Mouse (Mus musculus) hindbrain, embryonic 15.5 days (tissue): ENCODE measurements around the gene Nup214. TPM values are rescaled to one million over a fixed set of nuclear protein-coding genes. Genes with fewer than 3 reads are reported as not detected.
A peak's percentile ranks its signal among the peaks of the same experiment; 100 is the strongest.

ENCODE experiments used
- ATAC-seq: fragments of 200-750 bp; cut with Nextera tagmentation; 2 replicates; pipeline ENCODE4 v1.8.0; 2017; ENCODE audit warnings: low read depth, moderate number of reproducible peaks, moderate TSS enrichment; ENCODE audit not compliant: low FRiP score
- H3K27ac ChIP-seq: fragments of 300-500 bp; sonication (generic); replicated peaks from 2 replicates; pipeline ENCODE4 v1.5.1; 2015; ENCODE audit warnings: mild to moderate bottlenecking, inconsistent platforms
- H3K27me3 ChIP-seq: fragments of 300-500 bp; sonication (generic); 2 replicates; pipeline ENCODE4 v1.6.1; 2015; ENCODE audit warnings: control low read depth, inconsistent platforms
- H3K36me3 ChIP-seq: fragments of 300-500 bp; sonication (generic); 2 replicates; pipeline ENCODE4 v1.6.1; 2015; ENCODE audit warnings: control low read depth, inconsistent platforms
- H3K4me1 ChIP-seq: fragments of 300-500 bp; sonication (generic); replicated peaks from 2 replicates; pipeline ENCODE4 v1.6.1; 2015; ENCODE audit warnings: control low read depth, inconsistent platforms
- H3K4me2 ChIP-seq: fragments of 300-500 bp; sonication (generic); 2 replicates; pipeline ENCODE4 v1.6.1; 2015; ENCODE audit warnings: moderate library complexity, mild to moderate bottlenecking, inconsistent platforms
- H3K4me3 ChIP-seq: fragments of 300-500 bp; sonication (generic); 2 replicates; pipeline ENCODE4 v1.5.1; 2015; ENCODE audit warnings: mild to moderate bottlenecking, inconsistent platforms
- H3K9ac ChIP-seq: fragments of 300-500 bp; sonication (generic); 2 replicates; pipeline ENCODE4 v1.6.1; 2015; ENCODE audit warnings: inconsistent platforms
- H3K9me3 ChIP-seq: fragments of 300-500 bp; sonication (generic); 2 replicates; pipeline ENCODE4 v1.6.1; 2016; ENCODE audit warnings: control low read depth, inconsistent platforms
- WGBS: fragments of 180-500 bp; shearing (Covaris S2); methylation state at CpG from one replicate; pipeline ENCODE4 v1.1.7; 2015; 5-methylcytosine and 5-hydroxymethylcytosine counted together
- microRNA-seq: library from miRNA; unstranded; fragments of <30 nt; microRNA quantifications from one replicate; pipeline ENCODE4, GENCODE M21; 2016
- polyA plus RNA-seq: library from polyadenylated mRNA; unstranded; fragments of >200 nt; fragmentation: Nextera tagmentation; extraction: Ambion mirVana; gene quantifications from 2 replicates; pipeline ENCODE4 v1.2.1, GENCODE M21; 2015

The Nup214 gene
- polyA plus RNA-seq, 1 experiment from 2014 or later, result 61.6 TPM

- H3K9me3 ChIP-seq, result no peaks in the 10 kb centered on the region
- H3K9ac ChIP-seq, result no peak overlapping the region
- WGBS, result 87% methylated on average over 7 of the region's 7 CpGs
- no peak overlapping the region for H3K4me3 ChIP-seq
- H3K27ac ChIP-seq, result no peak overlapping the region
- peaks cover 26% of the 10 kb centered on the region for H3K4me1 ChIP-seq
- no peak for ATAC-seq
- H3K4me2 ChIP-seq, result no peak overlapping the region
- 0 out of 2 replicates have a peak, but pooled peaks cover 3% of the 10 kb centered on the region for H3K36me3 ChIP-seq
- H3K27me3 ChIP-seq, result 0 out of 2 replicates have a peak, but pooled peaks cover 13% of the 10 kb centered on the region
Measured at GRCm38 (mm10) chr2:32094001-32094707, 119.9 kb downstream of the Nup214 start.

DNA sequence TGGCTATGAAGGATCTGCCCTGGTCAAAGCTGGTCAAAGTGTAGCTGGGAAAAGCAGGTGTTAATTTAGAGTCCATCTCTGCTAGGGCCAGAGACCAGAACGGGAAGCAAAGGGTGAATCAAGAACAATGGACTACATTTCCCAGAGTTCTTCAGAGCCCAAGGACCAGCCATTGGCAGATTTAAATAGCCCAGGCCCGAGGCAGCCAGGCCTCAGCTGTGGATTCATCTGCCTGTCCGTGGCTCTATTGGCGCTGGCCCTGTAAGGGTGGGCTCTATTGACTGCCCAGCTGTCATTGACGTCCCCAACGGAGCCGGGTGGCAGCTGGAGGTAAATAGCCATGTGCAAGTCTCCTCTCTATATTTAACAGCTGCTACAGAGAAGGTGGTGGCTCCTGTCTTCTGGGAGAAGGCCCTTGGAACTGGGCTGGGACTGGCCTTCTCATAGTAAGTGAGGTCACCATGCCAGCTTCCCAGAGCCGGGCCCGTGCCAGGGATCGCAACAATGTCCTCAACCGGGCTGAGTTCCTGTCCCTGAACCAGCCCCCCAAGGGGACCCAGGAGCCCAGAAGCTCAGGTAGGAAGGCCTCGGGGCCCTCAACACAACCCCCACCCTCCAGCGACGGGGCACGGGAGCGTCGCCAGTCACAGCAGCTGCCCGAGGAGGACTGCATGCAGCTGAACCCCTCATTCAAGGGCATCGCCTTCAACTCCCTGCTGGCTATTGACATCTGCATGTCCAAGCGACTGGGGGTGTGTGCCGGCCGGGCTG, 121.3 kb downstream of the Nup214 start, which contains the start of gene Plpp7:
Gene Plpp7, plus strand, starts transcription at position 178 of the 771 bp plus-strand sequence.
- H3K9me3 ChIP-seq, result no peaks in the 10 kb centered on the region
- peaks cover 13% of the 10 kb centered on the region for H3K36me3 ChIP-seq
- H3K27me3 ChIP-seq, result 0 out of 2 replicates have a peak, but pooled peaks cover 4% of the 10 kb centered on the region
- H3K27ac ChIP-seq, result peak within 1 kb of the TSS; percentile 82
- peak within 1 kb of the TSS; percentile 73 for H3K9ac ChIP-seq
- peaks cover 26% of the 10 kb centered on the region for H3K4me1 ChIP-seq
- peak within 1 kb of the TSS; percentile 62 for H3K4me3 ChIP-seq
- 24% methylated on average over 22 of the region's 22 CpGs for WGBS
- H3K4me2 ChIP-seq, result peak within 1 kb of the TSS; percentile 86
- peak; percentile 95 for ATAC-seq

DNA sequence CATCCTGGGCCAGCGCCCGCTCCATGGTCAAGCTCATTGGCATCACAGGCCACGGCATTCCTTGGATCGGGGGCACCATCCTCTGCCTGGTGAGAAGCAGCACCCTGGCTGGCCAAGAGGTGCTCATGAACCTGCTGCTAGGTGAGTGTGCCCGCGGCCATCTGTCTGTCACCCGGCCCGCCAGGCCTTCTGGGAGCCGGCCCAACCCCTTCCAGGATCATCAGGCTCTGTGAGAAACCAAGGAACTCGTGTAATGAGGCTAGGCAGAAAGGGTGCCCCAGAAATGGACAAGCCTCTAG, 121.8 kb downstream of the Nup214 start:
- peak overlapping the region; percentile 62 for H3K4me3 ChIP-seq
- ATAC-seq, result peak; percentile 40
- no peaks in the 10 kb centered on the region for H3K9me3 ChIP-seq
- H3K36me3 ChIP-seq, result peaks cover 17% of the 10 kb centered on the region
- H3K4me1 ChIP-seq, result peaks cover 26% of the 10 kb centered on the region
- peak overlapping the region; percentile 73 for H3K9ac ChIP-seq
- H3K27me3 ChIP-seq, result 0 out of 2 replicates have a peak, but pooled peaks cover 4% of the 10 kb centered on the region
- H3K4me2 ChIP-seq, result peak overlapping the region; percentile 86
- 78% methylated on average over 10 of the region's 10 CpGs for WGBS
- peak overlapping the region; percentile 82 for H3K27ac ChIP-seq

GRCm38 (mm10) chr2:32102944-32103343, 128.7 kb downstream of the Nup214 start:
- no peak overlapping the region for H3K4me2 ChIP-seq
- no peak overlapping the region for H3K4me3 ChIP-seq
- no peak for ATAC-seq
- H3K27ac ChIP-seq, result no peak overlapping the region
- no peaks in the 10 kb centered on the region for H3K27me3 ChIP-seq
- 62% methylated on average over 5 of the region's 5 CpGs for WGBS
- peaks cover 18% of the 10 kb centered on the region for H3K36me3 ChIP-seq
- no peak overlapping the region for H3K9ac ChIP-seq
- peaks cover 10% of the 10 kb centered on the region for H3K4me1 ChIP-seq
- no peaks in the 10 kb centered on the region for H3K9me3 ChIP-seq

DNA sequence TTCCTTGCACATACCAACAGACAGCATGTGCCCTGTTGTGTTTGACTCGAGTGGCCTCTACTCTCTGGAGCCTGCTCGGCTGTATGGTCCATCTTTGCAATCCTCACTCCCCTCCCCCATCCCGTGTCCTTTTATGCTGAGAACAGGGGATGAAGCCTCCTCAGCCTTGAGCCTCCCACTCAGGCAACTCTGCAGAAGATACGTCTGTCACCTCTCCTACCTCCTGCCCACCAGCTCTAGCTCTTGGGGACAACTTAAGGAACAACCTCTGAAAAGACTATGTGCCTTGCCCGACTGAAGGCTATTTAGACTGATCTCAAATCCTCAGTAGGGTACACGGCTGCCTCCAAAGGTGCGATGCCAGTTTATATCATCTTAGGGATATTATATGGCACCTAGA, 129.3 kb downstream of the Nup214 start:
- H3K27ac ChIP-seq, result no peak overlapping the region
- ATAC-seq, result no peak
- H3K27me3 ChIP-seq, result no peaks in the 10 kb centered on the region
- no peak overlapping the region for H3K4me2 ChIP-seq
- no peaks in the 10 kb centered on the region for H3K9me3 ChIP-seq
- H3K4me1 ChIP-seq, result peaks cover 7% of the 10 kb centered on the region; the same call in 1 of the 2 replicates
- H3K9ac ChIP-seq, result no peak overlapping the region
- peaks cover 21% of the 10 kb centered on the region for H3K36me3 ChIP-seq
- H3K4me3 ChIP-seq, result no peak overlapping the region
- WGBS, result 78% methylated on average over 7 of the region's 7 CpGs

Small RNA genes within 50 kb of the gene (microRNA-seq; reads per million reads assigned to microRNA genes)
- 0.65 reads per million for gene Mir7674

Other genes with a start within 250 kb of the Nup214 start
- gene Qrfp, start 163.9 kb upstream of the Nup214 start, polyA plus RNA-seq, result 0.12 TPM in 1 of 2 replicates, not detected in the other
- 7.7 and 8.1 TPM in 2 replicates for gene Fibcd1, start 128.4 kb upstream of the Nup214 start, polyA plus RNA-seq
- gene Lamc3, start 87.1 kb upstream of the Nup214 start, polyA plus RNA-seq, result 4.9 and 5.4 TPM in 2 replicates
- 23.5 and 23.7 TPM in 2 replicates for gene Aif1l, start 24.3 kb upstream of the Nup214 start, polyA plus RNA-seq
- 0.62 and 0.67 TPM in 2 replicates for gene Fam78a, start 110.4 kb downstream of the Nup214 start, polyA plus RNA-seq
- 27.5 and 29.5 TPM in 2 replicates for gene Plpp7, start 121.1 kb downstream of the Nup214 start, polyA plus RNA-seq
- 79.7 and 81.1 TPM in 2 replicates for gene Prrc2b, start 176.6 kb downstream of the Nup214 start, polyA plus RNA-seq